Mouse (Mus musculus) gastrocnemius, postnatal 14 days (tissue): Measurements from ENCODE around the gene Pon3. TPM values are rescaled to one million over a fixed set of nuclear protein-coding genes. Genes with fewer than 3 reads are reported as not detected.

Source experiments
- DNase-seq: peaks from one replicate; pipeline ENCODE4 v3.0.0; 2021; ENCODE audit warnings: mixed read lengths
- intact Hi-C: fragments of 180-260 bp; cut with DNase I; formaldehyde crosslinking; loops from one replicate; pipeline ENCODE4 v1.15.1; 2025; ENCODE audit warnings: low total_unique reads
- long read RNA-seq, 2 experiments: library from polyadenylated mRNA; stranded (forward); transcript quantifications; one replicate each; pipeline ENCODE4 v2.0.0; 2021
- total RNA-seq, 2 experiments: library from RNA; stranded (reverse); gene quantifications; 2 replicates each; pipeline ENCODE4 v1.2.3; 2021

Pon3 gene
- total RNA-seq: 10 to 100 TPM; 20.6 to 29.9 TPM
- long read RNA-seq, experiment 1, transcript Pon3-201 (9 exons, 1,837 nt): major isoform, 8 of 15 reads
- long read RNA-seq, experiment 1, transcript Pon3-204 (5 exons, 921 nt): minor isoform, 6 of 15 reads
- long read RNA-seq, experiment 1, partial matches to known transcripts: 0 of 15 reads
- long read RNA-seq, experiment 1, other reads (novel, unspliced or antisense): 1 of 15 reads
- long read RNA-seq, experiment 2, partial matches to known transcripts: 2 of 11 reads
- long read RNA-seq, experiment 2, other reads (novel, unspliced or antisense): 3 of 11 reads

DNA sequence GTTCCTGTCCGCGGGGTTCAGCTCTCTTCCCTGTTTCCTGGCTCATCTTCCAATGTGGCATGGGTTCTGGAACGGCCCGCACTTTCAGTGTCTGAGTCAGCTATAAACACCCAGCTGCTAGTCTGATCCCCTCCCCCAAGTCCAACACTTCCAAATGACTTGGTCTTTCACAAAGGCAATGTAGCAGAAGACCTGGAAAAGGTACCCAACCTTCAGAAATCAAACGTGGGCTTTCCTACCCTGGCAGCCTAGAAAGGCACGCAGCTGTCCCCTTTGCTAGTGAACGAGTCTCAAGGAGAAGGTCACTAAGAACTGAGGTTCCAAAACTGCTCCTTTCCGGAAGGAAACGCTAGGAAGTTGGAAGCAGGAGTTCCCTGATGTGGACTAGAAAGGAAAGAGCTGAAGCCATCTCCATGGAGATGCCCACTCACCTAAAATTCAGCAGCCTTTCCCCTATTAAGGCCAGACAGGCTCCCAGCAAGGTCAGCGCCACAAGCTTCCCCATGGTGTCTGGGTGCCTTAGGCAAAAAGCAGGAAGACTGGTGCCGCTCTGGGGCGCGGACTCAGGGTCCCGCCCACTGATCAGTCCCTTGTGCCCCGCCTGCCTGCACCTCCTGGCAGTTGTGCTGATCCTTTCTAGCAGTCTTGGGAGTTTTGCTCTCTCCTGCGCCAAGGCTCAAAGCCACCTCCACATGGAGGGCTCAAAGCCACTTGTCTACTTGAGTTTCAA, at the start of gene Pon3:
Pon3 (minus strand) TSS at position 565 of the 730 bp plus-strand sequence.
- intact Hi-C loops: no loop called here
- peak; percentile 49 for DNase-seq

GRCm38 (mm10) chr6:5304956-5305355, 48.9 kb upstream of the Pon3 start:
- intact Hi-C loops: no loop called here
- DNase-seq: no peak

GRCm38 (mm10) chr6:5300629-5301028, 44.5 kb upstream of the Pon3 start:
- intact Hi-C loops: no loop called here
- DNase-seq: no peak

DNA sequence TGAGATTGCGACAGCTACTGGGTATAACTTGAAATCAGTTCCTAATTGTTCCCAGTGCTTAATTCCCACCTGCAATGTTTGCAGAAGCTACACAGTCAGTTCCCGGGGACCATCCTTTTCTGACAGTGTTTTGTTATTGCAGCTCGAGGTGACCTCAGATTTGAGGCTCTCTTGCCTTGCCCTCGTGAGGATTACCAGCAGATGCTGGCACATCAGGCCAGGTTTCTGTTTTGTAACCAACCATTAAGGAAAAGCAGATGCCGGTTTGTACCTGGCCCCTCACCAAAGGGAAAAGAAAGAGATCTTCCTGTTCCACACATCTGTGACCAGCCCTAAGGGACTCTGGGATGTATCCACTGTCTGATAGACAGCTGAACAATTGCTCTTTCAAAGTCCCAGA, 43.5 kb upstream of the Pon3 start:
- intact Hi-C loops: no loop called here
- DNase-seq: no peak

- intact Hi-C loops: no loop called here
- peak; percentile 84 for DNase-seq
Observed at GRCm38 (mm10) chr6:5298092-5298554, 42.0 kb upstream of the Pon3 start, which contains the start of gene Pon2. TSS of gene Pon2 (minus strand) at chr6:5298455.

DNA sequence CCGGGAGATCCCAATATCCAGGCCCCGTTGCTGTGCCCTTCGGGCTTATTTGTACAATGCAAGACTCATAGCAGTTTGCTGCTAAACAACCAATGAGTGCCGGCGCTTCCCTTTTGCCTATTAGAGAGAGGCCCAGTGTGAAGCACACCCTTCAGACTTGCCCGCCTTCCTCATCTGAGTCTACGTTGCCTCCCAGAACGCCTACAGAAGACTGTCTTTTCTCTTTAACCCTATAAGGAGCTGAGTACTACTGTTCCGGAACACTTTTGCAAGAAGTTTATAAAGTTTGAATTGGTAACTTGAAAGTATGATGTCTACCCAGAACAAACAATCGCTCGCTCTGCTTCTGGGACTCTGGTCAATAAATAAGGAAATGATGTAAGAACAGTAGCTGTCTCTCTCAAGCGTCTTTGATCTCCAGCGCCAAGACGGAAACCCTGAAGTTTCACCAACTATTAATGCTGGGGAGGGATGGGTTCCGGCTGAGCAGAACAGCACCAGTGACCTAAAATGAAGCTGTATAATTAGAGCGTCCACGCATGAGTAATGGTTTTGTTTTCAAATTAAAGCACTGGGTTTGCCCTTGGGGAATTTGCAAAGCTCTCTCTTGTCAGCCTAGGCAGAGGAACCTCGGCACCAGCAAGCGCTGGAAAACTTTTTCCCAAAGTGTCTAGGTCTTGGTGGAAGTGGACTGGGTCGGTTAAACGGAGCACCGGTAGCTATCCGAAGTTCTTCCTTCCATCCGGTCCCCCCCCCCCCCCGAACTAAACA, 41.4 kb upstream of the Pon3 start:
- intact Hi-C loops: no loop called here
- peak; percentile 23 for DNase-seq

GRCm38 (mm10) chr6:5296067-5296466, 40.0 kb upstream of the Pon3 start:
- DNase-seq: no peak
- intact Hi-C loops: no loop called here

DNA sequence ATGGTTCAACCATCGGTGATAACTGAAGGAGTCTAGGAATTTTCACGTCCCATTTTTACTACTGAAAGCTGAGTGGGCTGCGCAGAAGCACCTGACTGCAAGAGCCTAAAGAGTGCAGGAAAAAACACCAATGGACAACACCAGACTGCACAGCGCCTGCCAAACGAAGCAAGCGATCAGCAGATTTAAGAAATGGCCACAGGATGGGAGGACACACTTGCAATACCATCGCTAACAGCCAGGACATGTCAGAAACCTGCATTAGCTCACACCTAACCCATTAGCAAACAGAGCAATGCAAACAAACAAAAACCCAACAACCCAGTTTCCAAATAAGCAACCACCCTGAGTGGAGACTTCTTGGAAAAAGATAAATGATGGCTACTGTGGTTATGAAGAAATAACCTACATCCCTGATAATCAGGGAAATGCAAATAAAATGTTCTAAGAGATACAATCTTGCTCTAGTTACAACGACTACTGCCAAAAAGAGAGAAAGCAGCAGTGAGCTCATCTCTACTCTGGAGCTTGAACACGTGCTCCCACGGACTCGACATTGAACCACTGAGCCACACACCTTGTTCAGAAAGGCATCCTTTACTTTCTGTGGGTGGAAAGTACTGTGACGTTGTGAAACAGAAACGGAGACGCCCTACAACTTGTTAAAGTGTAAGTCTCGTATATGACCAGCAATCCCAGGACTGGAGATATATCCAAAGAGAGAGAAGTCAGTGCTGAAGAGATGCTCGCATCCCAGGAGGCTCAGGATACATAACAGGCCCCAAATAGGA, 38.8 kb upstream of the Pon3 start:
- no peak for DNase-seq
- intact Hi-C loops: no loop called here

GRCm38 (mm10) chr6:5292841-5293240, 36.8 kb upstream of the Pon3 start:
- no peak for DNase-seq
- intact Hi-C loops: no loop called here

GRCm38 (mm10) chr6:5291450-5291849, 35.4 kb upstream of the Pon3 start:
- intact Hi-C loops: no loop called here
- DNase-seq: no peak

GRCm38 (mm10) chr6:5287919-5288318, 31.8 kb upstream of the Pon3 start:
- intact Hi-C loops: no loop called here
- DNase-seq: no peak

DNA sequence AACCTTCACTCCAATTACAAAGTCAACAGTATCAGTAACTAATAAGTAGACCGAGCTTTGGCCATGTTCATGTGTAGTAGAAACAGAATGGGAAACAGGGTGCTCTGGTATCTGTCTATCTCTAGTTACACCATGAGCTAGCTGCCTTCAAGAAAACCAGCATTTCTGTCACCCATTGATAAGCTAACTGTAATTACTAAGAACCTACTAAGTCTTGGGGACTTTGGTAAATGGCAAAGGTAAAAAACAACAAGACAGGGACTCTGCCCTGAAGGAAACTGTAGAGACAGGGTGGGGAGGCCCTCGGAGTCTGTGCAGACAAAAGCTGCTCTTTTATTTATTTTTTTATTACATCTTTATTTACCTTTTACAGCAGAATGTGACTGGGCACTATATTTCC, 31.3 kb upstream of the Pon3 start:
- DNase-seq: no peak

GRCm38 (mm10) chr6:5282418-5282817, 26.3 kb upstream of the Pon3 start:
- DNase-seq: no peak
- intact Hi-C loops: no loop called here

More for the DNA sequence above, 31.3 kb upstream of the Pon3 start:
- intact Hi-C loops: no loop called here

- intact Hi-C loops: no loop called here
- DNase-seq: no peak
Observed at GRCm38 (mm10) chr6:5280576-5281305, 24.7 kb upstream of the Pon3 start.

GRCm38 (mm10) chr6:5277972-5278371, 21.9 kb upstream of the Pon3 start:
- intact Hi-C loops: no loop called here
- no peak for DNase-seq

- DNase-seq: no peak
- intact Hi-C loops: no loop called here
Observed at GRCm38 (mm10) chr6:5269641-5270040, 13.6 kb upstream of the Pon3 start.

DNA sequence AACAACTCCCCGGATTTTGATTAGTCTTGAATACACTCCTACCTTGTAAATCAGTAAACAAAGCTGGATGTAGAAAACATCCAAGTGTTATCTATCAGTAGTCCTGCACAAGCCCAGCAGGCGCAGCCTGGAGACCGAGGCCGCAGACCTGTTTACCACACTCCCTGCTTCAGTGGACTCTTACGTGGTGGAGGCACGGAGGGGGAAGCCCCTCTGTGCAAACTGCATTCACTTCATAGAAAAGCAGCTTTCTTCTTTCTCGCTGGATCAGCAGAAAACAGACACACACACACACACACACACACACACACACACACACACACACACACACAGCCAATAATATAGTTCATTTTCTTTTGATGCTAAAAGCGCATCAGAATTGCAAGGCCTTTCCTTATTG, 8.7 kb upstream of the Pon3 start:
- intact Hi-C loops: no loop called here
- DNase-seq: no peak

DNA sequence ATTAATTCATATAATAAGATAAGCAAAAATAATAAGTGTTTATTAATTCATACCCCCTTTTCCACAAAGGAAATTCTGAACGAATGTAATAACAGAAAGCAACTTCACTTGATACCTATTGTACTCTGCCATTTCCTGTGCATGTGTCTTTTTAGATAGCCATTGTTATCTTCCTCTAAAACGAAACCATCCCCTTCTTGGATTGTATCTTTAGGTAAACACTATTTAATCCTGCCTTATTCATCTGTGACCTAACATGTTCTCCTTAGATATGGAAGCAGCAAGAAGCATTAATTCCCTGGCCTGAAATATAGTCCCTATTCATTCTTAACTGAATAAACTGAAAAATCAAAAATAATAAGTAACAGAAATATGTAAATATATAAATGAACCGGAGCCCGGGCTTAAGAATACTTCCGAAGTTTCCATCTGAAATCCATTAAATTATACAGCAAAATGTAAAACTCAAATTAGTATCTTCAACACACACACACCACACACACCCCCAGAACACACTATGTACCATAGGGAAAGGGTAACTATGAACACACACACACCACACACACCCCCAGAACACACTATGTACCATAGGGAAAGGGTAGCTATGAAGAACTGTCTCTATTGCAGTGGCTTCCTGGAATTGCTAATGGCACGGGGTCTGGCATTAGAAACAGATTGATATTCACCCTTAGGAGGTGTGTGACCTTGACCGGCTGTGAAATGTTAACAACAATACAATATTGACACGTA, 7.3 kb upstream of the Pon3 start:
- no peak for DNase-seq

More for the DNA sequence above, 7.3 kb upstream of the Pon3 start:
- intact Hi-C loops: no loop called here
